Mouse (Mus musculus): Measurements from ENCODE around the gene Ccdc188.

Ccdc188 gene

GRCm38 (mm10) chr16:18235389-18236065 is 17.8 kb downstream of the Ccdc188 start:
- peak; percentile 69 for DNase-seq (ENCODE audit: low spot score)

GRCm38 (mm10) chr16:18236676-18237501 is 19.2 kb downstream of the Ccdc188 start:
- DNase-seq (ENCODE audit: low spot score), result no peak

DNA sequence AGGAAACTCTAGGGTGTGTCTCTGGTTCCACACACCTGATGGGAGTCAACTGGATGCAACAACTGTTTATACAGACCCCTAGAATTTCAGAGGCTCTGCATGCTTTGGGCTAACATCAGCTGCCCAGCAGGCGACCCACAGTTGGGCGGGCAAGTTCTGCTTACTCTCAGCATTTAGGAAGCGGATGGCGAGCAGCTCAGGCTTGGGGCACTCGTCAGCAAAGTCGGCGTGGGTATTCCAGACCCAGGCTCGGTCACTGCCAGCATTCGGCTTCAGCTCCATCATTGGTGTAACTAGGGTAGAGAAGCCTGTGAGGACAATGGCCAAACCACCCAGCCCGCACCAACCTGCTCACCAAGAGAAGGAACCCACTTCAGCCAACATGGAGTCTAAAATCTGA is 23.9 kb downstream of the Ccdc188 start:
- DNase-seq (ENCODE audit: low spot score), result no peak

DNA sequence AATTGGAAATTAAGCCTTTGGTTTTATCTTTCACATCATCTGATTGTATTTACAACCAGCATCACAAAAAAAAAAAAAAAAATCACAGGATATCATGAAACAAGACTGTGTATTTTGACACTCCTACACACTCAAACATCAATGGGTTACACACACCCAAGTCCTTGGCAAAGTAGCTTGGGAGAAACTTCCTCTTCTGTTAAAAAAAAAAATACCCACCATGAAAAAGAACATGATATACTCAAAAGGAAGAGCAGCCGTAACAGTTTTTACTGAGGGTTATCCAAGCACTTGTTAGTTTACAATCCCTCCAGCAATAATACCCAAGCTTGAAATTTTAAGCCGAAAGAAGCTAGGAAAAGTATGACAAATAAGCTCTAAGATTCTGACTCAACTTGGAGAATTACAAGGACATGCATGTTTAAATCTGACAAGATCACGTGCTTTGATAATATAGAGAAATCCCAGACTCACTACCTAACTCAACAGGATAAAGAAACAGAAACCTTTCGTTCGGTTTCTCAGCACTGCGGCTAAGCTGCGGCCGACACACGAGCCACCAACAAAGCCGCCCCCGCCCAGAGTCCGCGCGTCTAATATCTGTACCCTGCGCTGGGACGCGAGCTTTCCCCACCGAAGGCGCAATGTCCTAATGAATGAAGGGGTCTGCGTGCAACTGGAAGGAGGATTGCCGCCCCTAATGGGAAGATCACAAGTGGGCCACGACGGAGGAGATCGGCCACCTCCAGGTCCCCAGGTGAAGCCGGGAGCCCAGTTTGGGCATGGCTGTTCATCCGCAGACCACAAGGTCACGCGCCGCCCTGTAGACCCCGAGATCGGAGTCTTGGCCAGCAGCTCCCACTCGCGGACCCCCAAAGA is 30.1 kb downstream of the Ccdc188 start:
- peak; percentile 63 for DNase-seq (ENCODE audit: low spot score)

DNA sequence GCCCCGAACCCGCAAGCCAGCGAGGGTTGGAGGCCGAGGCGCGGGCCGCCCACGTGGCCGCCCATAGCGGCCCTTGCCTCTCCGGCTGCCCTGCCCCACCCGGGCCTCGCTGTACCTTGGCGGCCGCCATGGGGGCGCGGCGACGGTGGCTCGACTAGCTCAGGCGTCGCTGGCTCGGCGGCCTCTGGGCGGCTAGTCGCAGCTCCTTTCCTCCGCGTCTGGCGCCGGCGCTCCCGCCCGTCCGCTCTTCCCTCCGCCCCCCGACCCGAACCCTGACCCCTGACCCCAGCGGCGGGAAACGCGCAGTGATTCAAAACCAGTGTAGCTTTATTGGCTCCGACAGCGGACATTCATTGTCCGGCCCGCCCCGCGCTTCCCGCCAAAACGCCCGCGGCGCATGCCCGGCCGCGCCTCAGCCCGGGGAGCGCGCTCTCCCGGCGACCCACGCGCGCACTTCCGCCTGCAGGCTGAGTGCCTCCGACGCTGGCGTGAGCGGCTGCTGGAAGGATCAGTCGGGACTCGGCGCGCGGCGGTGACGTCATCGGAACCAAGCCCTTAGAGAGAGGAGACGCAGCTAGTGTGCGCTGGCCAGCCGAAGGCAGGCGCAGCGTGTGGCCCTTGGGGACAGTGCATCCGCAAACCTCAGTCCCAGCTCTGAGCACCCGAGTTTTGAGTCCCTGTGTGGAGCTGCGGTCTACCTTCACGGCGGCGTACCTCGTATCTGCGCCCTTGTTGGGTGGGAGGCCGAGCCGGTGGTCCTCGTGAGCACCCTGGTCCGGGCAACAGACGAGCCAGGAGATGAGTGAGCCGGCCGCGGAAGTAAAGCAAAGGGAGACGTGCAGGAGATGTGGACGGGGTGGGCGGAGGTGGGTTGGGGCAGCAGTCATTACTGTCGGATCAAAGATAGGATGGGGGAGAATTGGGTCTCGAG is 31.0 kb downstream of the Ccdc188 start, which contains the start of the genes Trmt2a and Ranbp1:
TSS of gene Trmt2a (plus strand) at position 247 of the 931 bp plus-strand sequence.
TSS of gene Ranbp1 (minus strand) at position 300 of the 931 bp plus-strand sequence.
- DNase-seq (ENCODE audit: low spot score), result peak; percentile 99

GRCm38 (mm10) chr16:18249364-18249967 is 31.8 kb downstream of the Ccdc188 start:
- DNase-seq (ENCODE audit: low spot score), result peak; percentile 62

DNA sequence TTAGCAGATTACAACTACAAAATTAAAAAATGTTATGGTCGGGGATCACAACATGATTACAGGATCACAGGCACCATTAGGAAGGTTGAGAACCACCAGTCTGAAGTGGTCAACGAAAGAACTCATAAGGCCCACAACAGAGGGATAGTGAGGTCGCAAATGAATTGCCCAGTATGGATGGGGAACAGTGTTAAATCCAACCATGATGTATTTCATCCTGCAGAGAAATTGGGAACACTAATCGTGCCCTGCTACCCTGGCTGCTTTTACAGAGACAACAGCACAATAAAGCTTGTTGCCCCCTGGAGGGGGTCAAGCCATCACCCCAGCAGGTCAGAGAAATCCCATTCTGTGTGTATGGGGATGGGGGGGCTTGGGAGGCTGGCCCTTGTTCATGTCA is 32.6 kb downstream of the Ccdc188 start:
- no peak for DNase-seq (ENCODE audit: low spot score)

DNA sequence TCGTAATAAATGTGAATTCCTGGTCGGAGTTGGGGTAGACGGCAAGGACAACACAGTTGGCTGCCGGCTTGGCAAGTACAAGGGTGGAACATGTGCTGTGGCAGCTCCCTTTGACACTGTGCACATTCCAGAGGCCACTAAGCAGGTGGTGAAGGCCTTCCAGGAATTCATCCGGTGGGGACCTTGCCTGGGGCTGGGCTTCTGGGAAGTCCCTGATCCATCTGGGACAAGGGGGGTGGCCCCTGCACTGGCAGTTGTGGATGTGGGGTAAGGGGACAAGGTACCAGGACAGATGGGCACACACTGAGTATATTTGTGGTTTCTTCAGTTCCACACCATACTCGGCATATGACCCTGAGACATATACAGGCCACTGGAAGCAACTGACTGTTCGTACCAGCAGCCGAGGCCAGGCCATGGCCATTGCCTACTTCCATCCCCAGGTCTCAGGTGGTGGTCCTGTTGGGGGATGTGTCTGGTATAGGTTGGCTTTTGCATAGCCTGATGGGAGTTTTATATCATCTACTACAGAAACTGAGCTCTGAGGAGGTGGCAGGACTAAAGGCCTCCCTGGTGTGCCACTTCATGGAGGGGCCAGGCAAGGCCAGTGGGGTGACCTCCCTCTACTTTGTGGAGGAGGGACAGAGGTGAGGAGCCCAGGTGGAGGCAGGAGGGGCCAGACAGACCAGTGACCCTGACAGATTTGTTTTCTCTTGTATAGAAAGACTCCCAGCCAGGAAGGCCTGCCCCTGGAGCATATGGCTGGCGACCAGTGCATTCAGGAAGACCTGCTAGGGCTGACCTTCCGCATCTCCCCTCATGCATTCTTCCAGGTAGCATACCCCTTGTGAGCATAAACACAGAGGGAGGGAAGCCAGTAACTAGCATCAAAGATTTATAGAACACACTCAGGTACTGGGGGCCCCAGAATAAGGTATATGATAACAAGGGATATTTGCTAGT is 33.4 kb downstream of the Ccdc188 start:
- no peak for DNase-seq (ENCODE audit: low spot score)

DNA sequence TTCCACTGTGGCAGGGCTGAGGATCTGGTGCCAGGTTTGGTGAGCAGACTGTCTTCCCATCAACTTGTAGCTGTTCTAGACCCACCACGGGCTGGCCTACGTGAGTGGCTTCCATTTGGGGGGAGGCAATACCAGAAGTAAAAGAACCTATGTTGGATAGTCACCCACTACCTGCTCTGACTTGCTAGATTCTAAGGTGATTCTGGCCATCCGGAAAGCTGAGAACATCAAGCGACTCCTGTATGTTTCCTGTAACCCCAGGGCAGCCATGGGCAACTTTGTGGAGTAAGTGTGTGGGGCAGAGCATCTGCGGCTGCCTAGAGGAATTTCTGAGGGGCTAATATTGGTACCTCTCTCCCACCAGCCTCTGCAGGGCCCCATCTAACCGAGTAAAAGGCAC is 35.1 kb downstream of the Ccdc188 start:
- no peak for DNase-seq (ENCODE audit: low spot score)

DNA sequence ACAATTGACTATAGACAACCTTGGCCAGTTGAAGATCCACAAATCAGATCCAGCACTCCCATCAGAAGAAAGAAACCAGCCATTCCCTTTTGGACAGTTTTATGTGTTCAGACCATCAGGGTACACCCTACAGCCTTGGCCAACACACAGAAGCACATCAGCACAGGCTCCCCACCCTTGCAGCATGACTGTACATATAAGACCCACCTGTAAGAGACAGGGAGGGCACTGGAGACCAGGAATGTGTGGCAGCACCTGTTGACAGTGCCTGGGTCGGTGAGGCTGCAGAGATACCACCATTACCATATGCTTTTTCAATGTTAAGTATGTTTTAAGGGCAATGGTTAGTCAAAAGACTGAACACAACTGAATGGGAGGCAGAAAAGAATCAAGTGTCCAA is 36.2 kb downstream of the Ccdc188 start:
- DNase-seq (ENCODE audit: low spot score), result no peak

DNA sequence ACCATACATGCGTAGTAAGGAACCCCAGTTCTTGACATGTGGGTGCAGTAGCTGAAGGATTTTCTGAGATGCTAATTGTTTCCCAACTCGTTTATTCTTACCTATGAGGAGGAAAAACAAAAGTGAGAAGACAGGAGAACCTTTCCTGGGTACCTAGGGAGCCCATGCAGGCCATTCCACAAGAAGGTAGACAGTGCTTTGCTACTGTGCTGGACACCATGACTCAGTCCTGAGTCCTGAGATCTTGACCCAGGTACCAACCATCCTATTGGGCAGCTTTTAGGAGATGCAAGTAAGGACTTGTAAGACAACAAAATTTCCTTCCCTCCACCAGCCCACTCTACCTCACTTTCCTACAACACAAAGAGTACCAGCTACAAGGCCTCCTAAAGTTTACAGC is 40.5 kb downstream of the Ccdc188 start, which contains the start of gene Gm49776:
TSS of gene Gm49776 (minus strand) at position 101 of the 400 bp plus-strand sequence.
- DNase-seq (ENCODE audit: low spot score), result no peak

- DNase-seq (ENCODE audit: low spot score), result no peak
These were observed 47.3 kb downstream of the Ccdc188 start for GRCm38 (mm10) chr16:18265024-18265423.

DNA sequence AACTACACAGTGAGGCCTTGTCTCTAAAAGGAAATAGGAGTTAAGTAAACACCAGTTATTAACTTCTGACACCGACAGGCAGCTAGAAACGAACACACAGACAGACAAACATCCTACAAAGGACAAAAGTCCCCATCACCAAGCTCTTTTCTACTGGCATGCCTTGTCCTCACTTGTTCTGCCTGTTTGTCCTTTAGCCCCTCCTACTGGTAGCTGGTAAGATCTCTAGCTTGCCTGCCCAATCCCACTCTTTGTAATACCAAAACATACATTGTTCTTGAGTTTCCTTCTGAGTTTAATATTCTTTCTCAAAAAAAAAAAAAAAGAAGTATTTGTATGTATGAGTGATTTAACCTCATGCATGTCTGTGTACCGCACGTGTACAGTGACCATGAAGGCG is 50.5 kb downstream of the Ccdc188 start:
- DNase-seq (ENCODE audit: low spot score), result no peak

All from testis, postnatal 10 days (tissue).